Mouse (Mus musculus) MEL (cell line): ENCODE results near the gene Uprt.

Source experiments
- MEF2A ChIP-seq: IDR thresholded peaks from 2 replicates; pipeline ENCODE4 v1.6.1; 2014; ENCODE audit warnings: low read depth, mild to moderate bottlenecking, inconsistent platforms, low read length, improper control_type of control experiment; ENCODE audit not compliant: poor library complexity, insufficient replicate concordance, severe bottlenecking; ENCODE audit errors: extremely low read depth
- POLR2A ChIP-seq, 2 experiments: IDR thresholded peaks; 2 replicates each; pipeline ENCODE4 v1.6.1; 2011 to 2012; ENCODE audit warnings: low read length in 2 of 2, mild to moderate bottlenecking in 2 of 2, control low read depth in 1 of 2, improper control_type of control experiment in 1 of 2, low read depth in 1 of 2, moderate library complexity in 1 of 2; ENCODE audit not compliant: control insufficient read depth in 1 of 2, insufficient read depth in 1 of 2, poor library complexity in 1 of 2
- SIN3A ChIP-seq: IDR thresholded peaks from 2 replicates; pipeline ENCODE4 v1.6.1; 2012; ENCODE audit warnings: low read length, improper control_type of control experiment, inconsistent platforms
- ZC3H11A ChIP-seq: IDR thresholded peaks from 2 replicates; pipeline ENCODE4 v1.6.1; 2012; ENCODE audit warnings: low read depth, mild to moderate bottlenecking, inconsistent platforms, low read length, improper control_type of control experiment

DNA sequence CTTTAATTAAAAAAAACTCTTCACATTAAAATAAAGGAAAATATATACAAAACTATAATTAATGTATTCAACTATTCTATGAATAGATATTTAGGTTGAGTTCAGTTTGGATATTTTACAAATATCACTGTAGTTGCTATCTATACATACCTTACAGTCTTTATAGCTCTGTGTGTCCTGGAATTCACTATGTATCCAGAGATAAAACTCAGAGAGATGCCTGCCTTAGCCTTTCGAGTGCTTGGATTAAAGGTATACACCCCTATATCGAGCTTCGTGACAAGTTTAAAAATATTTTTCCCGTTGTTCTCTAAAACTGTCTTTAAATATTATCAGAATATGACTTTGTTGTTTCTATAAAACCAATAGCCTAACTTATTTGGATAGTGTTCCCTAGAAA, 60.0 kb downstream of the Uprt start:
- TF ChIP-seq ZC3H11A (no peak), MEF2A (no peak), POLR2A (IDR thresholded peaks at IDR 0.05; ENCODE audit: control insufficient read depth in 1 of 2, insufficient read depth in 1 of 2, low read depth in 1 of 2, low read length in 2 of 2, poor library complexity in 1 of 2) (no peak), SIN3A (no peak)
